Mouse (Mus musculus): ENCODE results near the gene Zfand3. TPM values are rescaled to one million over a fixed set of nuclear protein-coding genes. Genes with fewer than 3 reads are reported as not detected.

The Zfand3 gene
- polyA plus RNA-seq, 1 experiment from 2014 or later: 59.5 TPM

GRCm38 (mm10) chr17:30097156-30097555 lies 92.6 kb downstream of the Zfand3 start:
- Histone ChIP-seq H3K9ac (ENCODE audit: low read length) (no peak overlapping the region), H3K27ac (ENCODE audit: low read depth, low read length) (peak overlapping the region; percentile 18; the same call in 1 of the 2 replicates), H3K27me3 (replicated peaks; ENCODE audit: control insufficient read depth, insufficient read depth, low read length) (no peaks in the 10 kb centered on the region), H3K4me1 (ENCODE audit: control insufficient read depth, insufficient read depth, low read length) (0 out of 2 replicates have a peak, but pooled peaks cover 4% of the 10 kb centered on the region), H3K4me2 (ENCODE audit: low read length) (no peak overlapping the region), H3K9me3 (replicated peaks; ENCODE audit: control insufficient read depth, low read length) (no peaks in the 10 kb centered on the region), H3K4me3 (ENCODE audit: low read depth, low read length) (no peak overlapping the region), H3K36me3 (ENCODE audit: control insufficient read depth, insufficient read depth, low read length) (peaks cover 6% of the 10 kb centered on the region; the same call in 1 of the 2 replicates)
- ATAC-seq: no peak
- DNase-seq (ENCODE audit: low spot score): no peak
- 86% methylated on average over 5 of the region's 5 CpGs for WGBS

- no peak for ATAC-seq
- Histone ChIP-seq H3K4me2 (ENCODE audit: low read length) (no peak overlapping the region), H3K4me1 (ENCODE audit: control insufficient read depth, insufficient read depth, low read length) (0 out of 2 replicates have a peak, but pooled peaks cover 5% of the 10 kb centered on the region), H3K27ac (ENCODE audit: low read depth, low read length) (no peak overlapping the region), H3K9ac (ENCODE audit: low read length) (no peak overlapping the region), H3K27me3 (replicated peaks; ENCODE audit: control insufficient read depth, insufficient read depth, low read length) (no peaks in the 10 kb centered on the region), H3K9me3 (replicated peaks; ENCODE audit: control insufficient read depth, low read length) (no peaks in the 10 kb centered on the region), H3K36me3 (ENCODE audit: control insufficient read depth, insufficient read depth, low read length) (peaks cover 6% of the 10 kb centered on the region; the same call in 1 of the 2 replicates), H3K4me3 (ENCODE audit: low read depth, low read length) (no peak overlapping the region)
- 82% methylated on average over 4 of the region's 4 CpGs for WGBS
- DNase-seq (ENCODE audit: low spot score): no peak
These were observed 93.1 kb downstream of the Zfand3 start for GRCm38 (mm10) chr17:30097677-30098076.

- Histone ChIP-seq H3K4me3 (ENCODE audit: low read depth, low read length) (no peak overlapping the region), H3K9ac (ENCODE audit: low read length) (no peak overlapping the region), H3K27ac (ENCODE audit: low read depth, low read length) (no peak overlapping the region), H3K4me2 (ENCODE audit: low read length) (no peak overlapping the region), H3K36me3 (ENCODE audit: control insufficient read depth, insufficient read depth, low read length) (peaks cover 6% of the 10 kb centered on the region; the same call in 1 of the 2 replicates), H3K27me3 (replicated peaks; ENCODE audit: control insufficient read depth, insufficient read depth, low read length) (no peaks in the 10 kb centered on the region), H3K4me1 (ENCODE audit: control insufficient read depth, insufficient read depth, low read length) (0 out of 2 replicates have a peak, but pooled peaks cover 5% of the 10 kb centered on the region), H3K9me3 (replicated peaks; ENCODE audit: control insufficient read depth, low read length) (no peaks in the 10 kb centered on the region)
- ATAC-seq: no peak
- 74% methylated on average over 2 of the region's 2 CpGs for WGBS
- no peak for DNase-seq (ENCODE audit: low spot score)
These were observed 95.1 kb downstream of the Zfand3 start for GRCm38 (mm10) chr17:30099670-30100069.

GRCm38 (mm10) chr17:30101801-30102200 lies 97.3 kb downstream of the Zfand3 start:
- H3K4me2 ChIP-seq (ENCODE audit: low read length): no peak overlapping the region
- no peak overlapping the region for H3K4me3 ChIP-seq (ENCODE audit: low read depth, low read length)
- no peaks in the 10 kb centered on the region for H3K27me3 ChIP-seq (replicated peaks; ENCODE audit: control insufficient read depth, insufficient read depth, low read length)
- 0 out of 2 replicates have a peak, but pooled peaks cover 5% of the 10 kb centered on the region for H3K4me1 ChIP-seq (ENCODE audit: control insufficient read depth, insufficient read depth, low read length)
- no peak overlapping the region for H3K9ac ChIP-seq (ENCODE audit: low read length)
- no peak for DNase-seq (ENCODE audit: low spot score)
- H3K36me3 ChIP-seq (ENCODE audit: control insufficient read depth, insufficient read depth, low read length): no peaks in the 10 kb centered on the region
- H3K27ac ChIP-seq (ENCODE audit: low read depth, low read length): no peak overlapping the region
- H3K9me3 ChIP-seq (replicated peaks; ENCODE audit: control insufficient read depth, low read length): no peaks in the 10 kb centered on the region
- ATAC-seq: no peak

GRCm38 (mm10) chr17:30103005-30103404 lies 98.5 kb downstream of the Zfand3 start:
- no peak overlapping the region for H3K27ac ChIP-seq (ENCODE audit: low read depth, low read length)
- WGBS: 96% methylated on average over 5 of the region's 5 CpGs
- H3K4me1 ChIP-seq (ENCODE audit: control insufficient read depth, insufficient read depth, low read length): 0 out of 2 replicates have a peak, but pooled peaks cover 5% of the 10 kb centered on the region
- no peaks in the 10 kb centered on the region for H3K27me3 ChIP-seq (replicated peaks; ENCODE audit: control insufficient read depth, insufficient read depth, low read length)
- no peaks in the 10 kb centered on the region for H3K36me3 ChIP-seq (ENCODE audit: control insufficient read depth, insufficient read depth, low read length)
- DNase-seq (ENCODE audit: low spot score): no peak
- no peak for ATAC-seq
- H3K9ac ChIP-seq (ENCODE audit: low read length): no peak overlapping the region
- H3K4me3 ChIP-seq (ENCODE audit: low read depth, low read length): no peak overlapping the region
- no peak overlapping the region for H3K4me2 ChIP-seq (ENCODE audit: low read length)
- no peaks in the 10 kb centered on the region for H3K9me3 ChIP-seq (replicated peaks; ENCODE audit: control insufficient read depth, low read length)

GRCm38 (mm10) chr17:30103641-30104165 lies 99.2 kb downstream of the Zfand3 start:
- Histone ChIP-seq H3K27ac (ENCODE audit: low read depth, low read length) (no peak overlapping the region), H3K4me3 (ENCODE audit: low read depth, low read length) (no peak overlapping the region), H3K4me1 (ENCODE audit: control insufficient read depth, insufficient read depth, low read length) (0 out of 2 replicates have a peak, but pooled peaks cover 5% of the 10 kb centered on the region), H3K4me2 (ENCODE audit: low read length) (no peak overlapping the region), H3K36me3 (ENCODE audit: control insufficient read depth, insufficient read depth, low read length) (no peaks in the 10 kb centered on the region), H3K9me3 (replicated peaks; ENCODE audit: control insufficient read depth, low read length) (no peaks in the 10 kb centered on the region), H3K27me3 (replicated peaks; ENCODE audit: control insufficient read depth, insufficient read depth, low read length) (no peaks in the 10 kb centered on the region), H3K9ac (ENCODE audit: low read length) (no peak overlapping the region)
- DNase-seq (ENCODE audit: low spot score) (no peak), ATAC-seq (no peak)
- 70% methylated on average over 4 of the region's 4 CpGs for WGBS

GRCm38 (mm10) chr17:30105369-30105768 lies 100.8 kb downstream of the Zfand3 start:
- Histone ChIP-seq H3K9me3 (replicated peaks; ENCODE audit: control insufficient read depth, low read length) (no peaks in the 10 kb centered on the region), H3K4me1 (ENCODE audit: control insufficient read depth, insufficient read depth, low read length) (peaks cover 5% of the 10 kb centered on the region; the same call in 1 of the 2 replicates), H3K36me3 (ENCODE audit: control insufficient read depth, insufficient read depth, low read length) (no peaks in the 10 kb centered on the region), H3K4me3 (ENCODE audit: low read depth, low read length) (no peak overlapping the region), H3K27ac (ENCODE audit: low read depth, low read length) (no peak overlapping the region), H3K9ac (ENCODE audit: low read length) (no peak overlapping the region), H3K27me3 (replicated peaks; ENCODE audit: control insufficient read depth, insufficient read depth, low read length) (no peaks in the 10 kb centered on the region), H3K4me2 (ENCODE audit: low read length) (no peak overlapping the region)
- 90% methylated on average over 3 of the region's 3 CpGs for WGBS
- DNase-seq (ENCODE audit: low spot score): peak; percentile 28
- no peak for ATAC-seq

- Histone ChIP-seq H3K9ac (ENCODE audit: low read length) (0 out of 2 replicates have a peak overlapping the region, but pooled peaks have one; percentile 32), H3K4me2 (ENCODE audit: low read length) (no peak overlapping the region), H3K27ac (ENCODE audit: low read depth, low read length) (no peak overlapping the region), H3K9me3 (replicated peaks; ENCODE audit: control insufficient read depth, low read length) (no peaks in the 10 kb centered on the region), H3K36me3 (ENCODE audit: control insufficient read depth, insufficient read depth, low read length) (no peaks in the 10 kb centered on the region), H3K4me1 (ENCODE audit: control insufficient read depth, insufficient read depth, low read length) (peaks cover 4% of the 10 kb centered on the region), H3K4me3 (ENCODE audit: low read depth, low read length) (no peak overlapping the region), H3K27me3 (replicated peaks; ENCODE audit: control insufficient read depth, insufficient read depth, low read length) (no peaks in the 10 kb centered on the region)
- ATAC-seq: no peak
- 69% methylated on average over 7 of the region's 7 CpGs for WGBS
- DNase-seq (ENCODE audit: low spot score): no peak
These were observed 106.1 kb downstream of the Zfand3 start for GRCm38 (mm10) chr17:30110678-30111077.

GRCm38 (mm10) chr17:30111556-30111955 lies 107.0 kb downstream of the Zfand3 start:
- H3K27ac ChIP-seq (ENCODE audit: low read depth, low read length): no peak overlapping the region
- 83% methylated on average over 5 of the region's 5 CpGs for WGBS
- no peak for DNase-seq (ENCODE audit: low spot score)

More at GRCm38 (mm10) chr17:30111556-30111955, 107.0 kb downstream of the Zfand3 start:
- no peak overlapping the region for H3K4me3 ChIP-seq (ENCODE audit: low read depth, low read length)
- H3K27me3 ChIP-seq (replicated peaks; ENCODE audit: control insufficient read depth, insufficient read depth, low read length): no peaks in the 10 kb centered on the region
- H3K36me3 ChIP-seq (ENCODE audit: control insufficient read depth, insufficient read depth, low read length): no peaks in the 10 kb centered on the region
- no peak for ATAC-seq
- H3K4me1 ChIP-seq (ENCODE audit: control insufficient read depth, insufficient read depth, low read length): peaks cover 4% of the 10 kb centered on the region
- H3K9me3 ChIP-seq (replicated peaks; ENCODE audit: control insufficient read depth, low read length): no peaks in the 10 kb centered on the region
- no peak overlapping the region for H3K4me2 ChIP-seq (ENCODE audit: low read length)
- no peak overlapping the region for H3K9ac ChIP-seq (ENCODE audit: low read length)
